Mouse (Mus musculus): ENCODE results near the gene Hsbp1. TPM values are rescaled to one million over a fixed set of nuclear protein-coding genes. Genes with fewer than 3 reads are reported as not detected.
A peak's percentile ranks its signal among the peaks of the same experiment; 100 is the strongest.

Hsbp1 gene
- polyA plus RNA-seq, 1 experiment from 2014 or later = 322 TPM

GRCm38 (mm10) chr8:119394524-119395026 lies 50.3 kb downstream of the Hsbp1 start, which contains the start of gene Mlycd:
TSS of gene Mlycd (plus strand) at chr8:119394878.
- WGBS = 1% methylated on average over 41 of the region's 44 CpGs
- peaks cover 19% of the 10 kb centered on the region for H3K4me1 ChIP-seq
- peak; percentile 97 for ATAC-seq (replicated peaks; ENCODE audit: low FRiP score)

GRCm38 (mm10) chr8:119395072-119395950 lies 51.0 kb downstream of the Hsbp1 start:
- H3K4me2 ChIP-seq = peak overlapping the region; percentile 99
- peaks cover 19% of the 10 kb centered on the region for H3K4me1 ChIP-seq
- ATAC-seq (replicated peaks; ENCODE audit: low FRiP score) = peak; percentile 59
- WGBS = 5% methylated on average over 77 of the region's 83 CpGs
- H3K27me3 ChIP-seq = no peaks in the 10 kb centered on the region
- peak overlapping the region; percentile 78 for H3K27ac ChIP-seq
- peak overlapping the region; percentile 85 for H3K4me3 ChIP-seq (replicated peaks)
- H3K9ac ChIP-seq = peak overlapping the region; percentile 83
- no peaks in the 10 kb centered on the region for H3K9me3 ChIP-seq (replicated peaks)
- 0 out of 2 replicates have a peak, but pooled peaks cover 3% of the 10 kb centered on the region for H3K36me3 ChIP-seq

More at GRCm38 (mm10) chr8:119394524-119395026, 50.3 kb downstream of the Hsbp1 start, which contains the start of gene Mlycd:
- Histone ChIP-seq H3K9me3 (replicated peaks) (no peaks in the 10 kb centered on the region), H3K4me2 (peak within 1 kb of the TSS; percentile 99), H3K36me3 (0 out of 2 replicates have a peak, but pooled peaks cover 3% of the 10 kb centered on the region), H3K4me3 (replicated peaks) (peak within 1 kb of the TSS; percentile 85), H3K27ac (peak within 1 kb of the TSS; percentile 78), H3K9ac (peak within 1 kb of the TSS; percentile 83), H3K27me3 (no peaks in the 10 kb centered on the region)

Other genes with a start within 250 kb of the Hsbp1 start
- gene Mlycd, start 50.4 kb downstream of the Hsbp1 start, polyA plus RNA-seq (2015; fragmentation: Nextera tagmentation; extraction: Ambion mirVana) = 11.7 and 12.8 TPM in 2 replicates
- gene Osgin1, start 89.6 kb downstream of the Hsbp1 start, polyA plus RNA-seq (2015; fragmentation: Nextera tagmentation; extraction: Ambion mirVana) = 2.0 and 3.5 TPM in 2 replicates
- 2.3 and 3.3 TPM in 2 replicates for gene Necab2, start 102.2 kb downstream of the Hsbp1 start, polyA plus RNA-seq (2015; fragmentation: Nextera tagmentation; extraction: Ambion mirVana)
- 0.08 TPM in 1 of 2 replicates, not detected in the other for gene Slc38a8, start 157.2 kb downstream of the Hsbp1 start, polyA plus RNA-seq (2015; fragmentation: Nextera tagmentation; extraction: Ambion mirVana)
- gene Mbtps1, start 214.2 kb downstream of the Hsbp1 start, polyA plus RNA-seq (2015; fragmentation: Nextera tagmentation; extraction: Ambion mirVana) = 115 and 123 TPM in 2 replicates
- gene Hsdl1, start 230.7 kb downstream of the Hsbp1 start, polyA plus RNA-seq (2015; fragmentation: Nextera tagmentation; extraction: Ambion mirVana) = 31.3 and 32.5 TPM in 2 replicates
- 0.23 and 0.28 TPM in 2 replicates for gene Dnaaf1, start 230.7 kb downstream of the Hsbp1 start, polyA plus RNA-seq (2015; fragmentation: Nextera tagmentation; extraction: Ambion mirVana)

Data from kidney, embryonic 15.5 days (tissue).